Mouse (Mus musculus) kidney, adult 2 months (tissue): ENCODE data around the gene Sp110. TPM values are rescaled to one million over a fixed set of nuclear protein-coding genes. Genes with fewer than 3 reads are reported as not detected.
"Not testable (repeated sequence)": the region's sequence is repeated elsewhere in the genome, so short reads cannot be mapped to it uniquely, and the experiment has no call there.

Source experiments
- DNase-seq: peaks from one replicate; pipeline ENCODE4 v3.0.0; 2021
- H3K27ac ChIP-seq: fragments of 200-500 bp; 2 replicates; pipeline ENCODE4 v1.5.1; 2012; ENCODE audit warnings: low read depth, low read length, control low read depth, inconsistent platforms; ENCODE audit not compliant: insufficient read depth
- H3K27me3 ChIP-seq: fragments of 200-500 bp; replicated peaks from 2 replicates; pipeline ENCODE4 v1.6.1; 2012; ENCODE audit warnings: mild to moderate bottlenecking, moderate library complexity, low read length, inconsistent platforms; ENCODE audit not compliant: control insufficient read depth, insufficient read depth
- H3K36me3 ChIP-seq: fragments of 200-500 bp; 2 replicates; pipeline ENCODE4 v1.6.1; 2012; ENCODE audit warnings: mild to moderate bottlenecking, moderate library complexity, low read length, inconsistent platforms; ENCODE audit not compliant: control insufficient read depth, insufficient read depth
- H3K4me1 ChIP-seq: fragments of 200-500 bp; 2 replicates; pipeline ENCODE4 v1.6.1; 2011; ENCODE audit warnings: low read length; ENCODE audit not compliant: control insufficient read depth, insufficient read depth
- H3K4me3 ChIP-seq: fragments of 200-500 bp; 2 replicates; pipeline ENCODE4 v1.5.1; 2011; ENCODE audit warnings: mild to moderate bottlenecking, low read depth, low read length, control low read depth; ENCODE audit not compliant: insufficient read depth
- WGBS: fragments of 180-500 bp; shearing (Covaris S2); methylation state at CpG from one replicate; pipeline ENCODE4 v1.1.7; 2018; 5-methylcytosine and 5-hydroxymethylcytosine counted together
- polyA plus RNA-seq: library from polyadenylated mRNA; depleted of rRNA; stranded (reverse); fragments of >200 nt; gene quantifications from 2 replicates; pipeline ENCODE4 v1.2.3, GENCODE M21; 2012

Sp110 gene
- polyA plus RNA-seq, 1 experiment = 10.6 TPM

DNA sequence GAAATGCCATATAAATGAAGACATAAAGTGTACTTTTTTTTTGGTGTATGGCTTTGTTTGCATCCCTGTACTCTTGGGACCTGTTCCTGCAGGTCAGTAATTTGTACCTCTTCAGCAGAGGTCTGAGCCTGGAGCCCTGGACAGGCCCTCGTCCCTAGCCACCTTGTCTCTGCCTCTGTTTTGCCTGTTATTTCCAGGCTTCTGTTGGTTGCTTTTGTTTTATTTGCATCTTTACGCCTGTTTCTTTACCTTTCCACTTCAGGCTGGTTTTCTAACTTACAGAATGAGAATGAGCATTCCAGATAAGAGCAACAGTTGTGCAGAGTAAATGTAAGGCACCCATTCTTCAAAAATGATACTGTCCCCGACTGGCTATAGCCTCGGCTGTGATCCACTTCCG, 1.5 kb upstream of the Sp110 start, which contains the start of gene Sp140:
Gene Sp140, plus strand, starts transcription at position 301 of the 400 bp plus-strand sequence.
- H3K4me3 ChIP-seq, H3K27ac ChIP-seq, H3K36me3 ChIP-seq: not testable (repeated sequence)

DNA sequence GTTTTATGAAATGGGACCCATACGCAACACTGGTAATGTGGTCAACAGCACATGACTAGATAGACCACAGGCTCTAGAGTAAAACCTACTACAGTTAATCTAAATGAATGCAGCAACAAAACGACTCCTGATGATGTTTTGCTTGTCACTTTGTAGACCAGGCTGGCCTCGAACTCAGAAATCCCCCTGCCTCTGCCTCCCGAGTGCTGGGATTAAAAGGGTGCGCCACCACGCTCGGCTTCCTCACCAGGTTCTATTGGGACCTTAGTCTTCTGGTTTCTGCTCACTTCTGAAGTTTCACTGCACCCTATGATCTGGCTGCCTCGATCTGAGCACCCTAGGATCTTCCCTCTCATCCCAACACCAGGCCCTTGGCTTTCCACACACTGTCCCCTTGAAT, 6.1 kb downstream of the Sp110 start:
- 85% methylated on average over 8 of the region's 8 CpGs for WGBS

More for the DNA sequence above, 1.5 kb upstream of the Sp110 start, which contains the start of gene Sp140:
- not testable (repeated sequence) for H3K4me1 ChIP-seq, H3K27me3 ChIP-seq, DNase-seq
- WGBS = 33% methylated on average over 1 of the region's 5 CpGs

DNA sequence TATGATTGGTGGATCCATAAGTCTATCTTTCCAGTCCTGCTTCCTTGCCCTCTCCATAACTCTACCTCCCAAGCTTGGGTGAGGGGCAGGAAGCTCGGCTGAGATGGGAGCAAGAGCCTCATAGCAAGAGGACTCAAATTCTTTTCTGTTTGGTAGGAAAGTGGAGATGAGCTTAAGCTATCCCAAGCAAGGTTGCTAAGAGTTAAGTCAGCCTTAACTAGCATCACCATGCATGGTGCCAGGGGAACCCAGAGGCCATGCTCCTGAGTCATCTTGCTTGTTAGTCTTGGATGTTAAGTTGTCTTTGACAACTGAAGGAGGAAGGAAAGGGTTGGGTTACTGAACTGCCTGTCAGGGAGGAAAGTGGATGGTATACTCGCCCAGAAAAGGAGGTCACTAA, 9.9 kb downstream of the Sp110 start:
- H3K36me3 ChIP-seq, H3K4me1 ChIP-seq, DNase-seq, H3K4me3 ChIP-seq, H3K27ac ChIP-seq, H3K27me3 ChIP-seq: not testable (repeated sequence)
- WGBS = 72% methylated on average over 1 of the region's 2 CpGs

More for the DNA sequence above, 6.1 kb downstream of the Sp110 start:
- H3K36me3 ChIP-seq, H3K27me3 ChIP-seq, DNase-seq, H3K4me1 ChIP-seq, H3K4me3 ChIP-seq, H3K27ac ChIP-seq: not testable (repeated sequence)

DNA sequence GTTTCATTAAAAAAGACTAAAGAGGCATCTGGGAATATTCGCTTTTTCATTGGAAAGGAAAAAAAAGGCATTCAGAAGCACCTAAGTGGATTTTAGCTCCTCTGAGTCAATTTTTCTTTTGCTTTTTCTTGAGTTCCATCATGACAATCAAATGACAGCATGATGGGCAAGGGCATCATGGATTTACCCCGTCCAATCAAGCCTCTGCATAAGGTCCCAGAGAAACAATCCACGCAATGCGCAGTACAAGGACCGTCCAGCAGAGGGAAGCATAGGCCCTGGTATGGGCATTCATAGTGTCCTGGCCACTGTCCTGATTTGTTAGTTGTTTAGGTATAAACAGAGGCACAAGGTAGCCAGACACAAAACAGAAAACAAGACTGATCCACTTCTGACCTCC, 17.1 kb downstream of the Sp110 start:
- H3K4me1 ChIP-seq, H3K4me3 ChIP-seq, H3K27me3 ChIP-seq, DNase-seq, H3K27ac ChIP-seq, H3K36me3 ChIP-seq: not testable (repeated sequence)
- 25% methylated on average over 5 of the region's 5 CpGs for WGBS

DNA sequence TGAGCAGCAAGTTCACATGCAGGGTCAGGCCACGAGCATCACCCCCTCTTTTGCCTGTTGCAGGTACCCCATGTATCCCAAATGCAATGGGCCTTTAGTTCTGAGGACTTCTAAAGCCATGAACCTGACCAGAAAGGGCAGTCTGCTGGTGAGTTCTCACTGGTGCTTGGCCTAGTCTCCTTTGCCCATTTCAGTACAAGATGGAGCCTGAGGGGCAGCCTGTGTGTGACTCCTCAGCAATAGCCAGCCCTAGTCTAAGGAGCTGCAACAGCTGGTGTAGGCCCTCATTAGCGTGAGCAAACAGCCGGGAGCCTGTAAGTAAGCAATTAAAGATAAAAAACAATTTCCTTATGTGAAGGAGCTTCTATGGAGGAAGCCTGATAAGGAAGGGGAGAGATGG, 18.0 kb downstream of the Sp110 start:
- H3K27me3 ChIP-seq, H3K4me1 ChIP-seq, DNase-seq, H3K4me3 ChIP-seq, H3K27ac ChIP-seq, H3K36me3 ChIP-seq: not testable (repeated sequence)
- 70% methylated on average over 3 of the region's 3 CpGs for WGBS

- 55% methylated on average over 3 of the region's 4 CpGs for WGBS
- DNase-seq, H3K4me3 ChIP-seq, H3K27me3 ChIP-seq, H3K27ac ChIP-seq, H3K36me3 ChIP-seq, H3K4me1 ChIP-seq: not testable (repeated sequence)
Measured at GRCm38 (mm10) chr1:85580148-85580534, 18.5 kb downstream of the Sp110 start.

GRCm38 (mm10) chr1:85579199-85580147, 19.1 kb downstream of the Sp110 start:
- WGBS = 66% methylated on average over 6 of the region's 7 CpGs
- H3K27me3 ChIP-seq, H3K4me1 ChIP-seq, H3K36me3 ChIP-seq, DNase-seq, H3K4me3 ChIP-seq, H3K27ac ChIP-seq: not testable (repeated sequence)

GRCm38 (mm10) chr1:85578372-85579010, 20.1 kb downstream of the Sp110 start:
- DNase-seq, H3K36me3 ChIP-seq, H3K4me1 ChIP-seq, H3K4me3 ChIP-seq, H3K27me3 ChIP-seq, H3K27ac ChIP-seq: not testable (repeated sequence)
- 73% methylated on average over 3 of the region's 3 CpGs for WGBS

GRCm38 (mm10) chr1:85575376-85575775, 23.2 kb downstream of the Sp110 start, which contains the start of gene G530012D18Rik:
G530012D18Rik (plus strand) TSS chr1:85575676.
- not testable (repeated sequence) for H3K4me3 ChIP-seq, H3K36me3 ChIP-seq, H3K27ac ChIP-seq, DNase-seq, H3K4me1 ChIP-seq, H3K27me3 ChIP-seq
- 45% methylated on average over 2 of the region's 3 CpGs for WGBS

DNA sequence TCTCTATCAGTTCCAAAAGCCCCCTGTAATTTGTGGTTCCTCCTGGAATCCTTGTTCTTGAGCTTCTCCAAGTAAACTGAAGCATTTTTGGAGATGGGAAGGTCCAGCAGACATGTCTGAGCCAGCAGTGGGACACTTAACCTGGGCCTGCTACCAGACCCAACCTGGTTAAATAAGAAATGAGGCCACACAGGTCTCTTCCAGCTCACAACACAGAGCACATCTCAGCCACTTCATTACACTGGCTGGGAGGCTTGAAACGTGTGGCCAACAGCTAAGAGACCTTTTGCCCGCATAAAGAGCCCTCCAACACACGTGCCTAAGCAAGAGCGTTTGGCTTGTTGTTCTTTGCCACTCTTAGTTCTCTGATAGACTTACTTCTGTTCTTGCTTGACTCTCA, 25.1 kb downstream of the Sp110 start:
- H3K36me3 ChIP-seq, H3K4me1 ChIP-seq, H3K27me3 ChIP-seq, H3K27ac ChIP-seq, H3K4me3 ChIP-seq, DNase-seq: not testable (repeated sequence)
- WGBS = 70% methylated on average over 4 of the region's 4 CpGs

DNA sequence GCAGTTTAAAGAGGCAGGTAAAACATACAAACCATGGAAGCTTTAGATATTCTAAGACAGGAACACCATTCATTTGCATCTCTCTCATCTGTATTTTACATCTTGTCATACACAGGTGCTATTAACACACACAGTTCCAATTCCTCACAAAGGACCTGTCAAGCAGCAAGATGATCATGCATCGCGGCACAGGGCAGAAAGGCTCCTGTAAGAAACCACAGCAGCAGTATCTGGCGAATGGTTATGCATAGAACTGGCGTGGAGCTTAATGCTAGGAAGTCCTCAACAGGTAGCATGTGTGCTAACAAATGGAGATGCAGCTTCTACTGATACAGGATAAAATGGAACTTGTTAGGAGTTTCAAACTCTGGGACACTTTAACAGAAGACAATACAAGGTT, 43.4 kb downstream of the Sp110 start:
- peak; percentile 28 for DNase-seq
- not testable (repeated sequence) for H3K27me3 ChIP-seq, H3K36me3 ChIP-seq, H3K27ac ChIP-seq, H3K4me3 ChIP-seq, H3K4me1 ChIP-seq
- WGBS = 82% methylated on average over 4 of the region's 4 CpGs
